Mouse (Mus musculus) MEL (cell line): ENCODE data around the gene Ncaph2. TPM values are rescaled to one million over a fixed set of nuclear protein-coding genes. Genes with fewer than 3 reads are reported as not detected.

ENCODE experiments used
- DNase-seq: peaks from one replicate; pipeline ENCODE4 v3.0.0; 2011; ENCODE audit warnings: low read depth, low spot score
- H3K27ac ChIP-seq: 2 replicates; pipeline ENCODE4 v1.5.1; 2012; ENCODE audit warnings: low read depth, mild to moderate bottlenecking, control low read depth, low read length, moderate library complexity; ENCODE audit not compliant: control insufficient read depth
- H3K27me3 ChIP-seq, 2 experiments: fragments of 150-350 bp in 1 of 2; sonication (generic) in 1 of 2; 2 replicates each; pipeline ENCODE4 v1.6.1; 2012; ENCODE audit warnings: low read length in 2 of 2, mild to moderate bottlenecking in 2 of 2, improper control_type of control experiment in 1 of 2, moderate library complexity in 1 of 2; ENCODE audit not compliant: insufficient read depth in 2 of 2, control insufficient read depth in 1 of 2
- H3K36me3 ChIP-seq, 2 experiments: 2 replicates each; pipeline ENCODE4 v1.6.1; 2012 to 2014; ENCODE audit warnings: low read length in 2 of 2, improper control_type of control experiment in 1 of 2, inconsistent platforms in 1 of 2, mild to moderate bottlenecking in 1 of 2; ENCODE audit not compliant: insufficient read depth in 2 of 2, control insufficient read depth in 1 of 2
- H3K4me1 ChIP-seq, 2 experiments: fragments of 150-350 bp in 1 of 2; sonication (generic) in 1 of 2; 2 replicates each; pipeline ENCODE4 v1.6.1; 2012; ENCODE audit warnings: low read length in 2 of 2, improper control_type of control experiment in 1 of 2, mild to moderate bottlenecking in 1 of 2; ENCODE audit not compliant: insufficient read depth in 2 of 2, control insufficient read depth in 1 of 2
- H3K4me3 ChIP-seq, 2 experiments: fragments of 150-350 bp in 1 of 2; sonication (generic) in 1 of 2; 2 replicates each; pipeline ENCODE4 v1.5.1; 2012; ENCODE audit warnings: low read depth in 2 of 2, low read length in 2 of 2, mild to moderate bottlenecking in 2 of 2, moderate library complexity in 2 of 2, control low read depth in 1 of 2, improper control_type of control experiment in 1 of 2; ENCODE audit not compliant: control insufficient read depth in 1 of 2, insufficient read depth in 1 of 2
- H3K79me2 ChIP-seq: 2 replicates; pipeline ENCODE4 v1.6.1; 2012; ENCODE audit warnings: mild to moderate bottlenecking, low read length, moderate library complexity; ENCODE audit not compliant: control insufficient read depth, poor library complexity, insufficient read depth
- H3K9ac ChIP-seq: 2 replicates; pipeline ENCODE4 v1.6.1; 2012; ENCODE audit warnings: low read depth, mild to moderate bottlenecking, control low read depth, low read length, moderate library complexity; ENCODE audit not compliant: control insufficient read depth, poor library complexity, severe bottlenecking
- H3K9me3 ChIP-seq: fragments of 150-350 bp; sonication (generic); replicated peaks from 2 replicates; pipeline ENCODE4 v1.6.1; 2012; ENCODE audit warnings: mild to moderate bottlenecking, low read length, improper control_type of control experiment, moderate library complexity; ENCODE audit not compliant: insufficient read depth
- E2F4 ChIP-seq: IDR thresholded peaks from 2 replicates; pipeline ENCODE4 v1.6.1; 2011; ENCODE audit warnings: low read depth, low read length, improper control_type of control experiment, borderline replicate concordance
- ELF1 ChIP-seq: IDR thresholded peaks from 2 replicates; pipeline ENCODE4 v1.6.1; 2014; ENCODE audit warnings: low read depth, mild to moderate bottlenecking, inconsistent platforms, low read length, improper control_type of control experiment, moderate library complexity
- EP300 ChIP-seq, 2 experiments: IDR thresholded peaks; 2 replicates each; pipeline ENCODE4 v1.6.1; 2011; ENCODE audit warnings: improper control_type of control experiment in 2 of 2, low read length in 2 of 2, low read depth in 1 of 2, mild to moderate bottlenecking in 1 of 2
- GABPA ChIP-seq: IDR thresholded peaks from 2 replicates; pipeline ENCODE4 v1.6.1; 2012; ENCODE audit warnings: low read depth, mild to moderate bottlenecking, inconsistent platforms, low read length, improper control_type of control experiment, moderate library complexity
- GATA1 ChIP-seq: IDR thresholded peaks from 2 replicates; pipeline ENCODE4 v1.6.1; 2011; ENCODE audit warnings: low read depth, low read length, improper control_type of control experiment
- MAX ChIP-seq: IDR thresholded peaks from 2 replicates; pipeline ENCODE4 v1.6.1; 2011; ENCODE audit warnings: low read length, improper control_type of control experiment
- MAZ ChIP-seq: IDR thresholded peaks from 2 replicates; pipeline ENCODE4 v1.6.1; 2012; ENCODE audit warnings: low read depth, mild to moderate bottlenecking, inconsistent platforms, low read length, improper control_type of control experiment
- MEF2A ChIP-seq: IDR thresholded peaks from 2 replicates; pipeline ENCODE4 v1.6.1; 2014; ENCODE audit warnings: low read depth, mild to moderate bottlenecking, inconsistent platforms, low read length, improper control_type of control experiment; ENCODE audit not compliant: poor library complexity, insufficient replicate concordance, severe bottlenecking; ENCODE audit errors: extremely low read depth
- MXI1 ChIP-seq: IDR thresholded peaks from 2 replicates; pipeline ENCODE4 v1.6.1; 2011; ENCODE audit warnings: mild to moderate bottlenecking, low read depth, low read length, improper control_type of control experiment
- MYB ChIP-seq: IDR thresholded peaks from 2 replicates; pipeline ENCODE4 v1.6.1; 2011; ENCODE audit warnings: mild to moderate bottlenecking, low read depth, low read length, improper control_type of control experiment
- POLR2A ChIP-seq, 2 experiments: IDR thresholded peaks; 2 replicates each; pipeline ENCODE4 v1.6.1; 2011 to 2012; ENCODE audit warnings: low read length in 2 of 2, mild to moderate bottlenecking in 2 of 2, control low read depth in 1 of 2, improper control_type of control experiment in 1 of 2, low read depth in 1 of 2, moderate library complexity in 1 of 2; ENCODE audit not compliant: control insufficient read depth in 1 of 2, insufficient read depth in 1 of 2, poor library complexity in 1 of 2
- RCOR1 ChIP-seq: IDR thresholded peaks from 2 replicates; pipeline ENCODE4 v1.6.1; 2012; ENCODE audit warnings: low read depth, mild to moderate bottlenecking, inconsistent platforms, low read length, improper control_type of control experiment
- UBTF ChIP-seq: IDR thresholded peaks from 2 replicates; pipeline ENCODE4 v1.6.1; 2012; ENCODE audit warnings: low read depth, mild to moderate bottlenecking, inconsistent platforms, low read length, improper control_type of control experiment, moderate library complexity, borderline replicate concordance; ENCODE audit not compliant: insufficient read depth
- USF1 ChIP-seq: IDR thresholded peaks from 2 replicates; pipeline ENCODE4 v1.6.1; 2014; ENCODE audit warnings: low read depth, mild to moderate bottlenecking, inconsistent platforms, low read length, improper control_type of control experiment, moderate library complexity
- ZMIZ1 ChIP-seq: IDR thresholded peaks from 2 replicates; pipeline ENCODE4 v1.6.1; 2012; ENCODE audit warnings: low read depth, mild to moderate bottlenecking, inconsistent platforms, low read length, improper control_type of control experiment, moderate library complexity
- polyA plus RNA-seq, 2 experiments: library from polyadenylated mRNA; stranded (reverse) in 1 of 2; unstranded in 1 of 2; fragments of >175 nt in 1 of 2; fragments of >200 nt in 1 of 2; gene quantifications; 2 replicates each; pipeline versions ENCODE4 v1.2.1 to v1.2.4; 2012; ENCODE audit warnings: low replicate concordance in 2 of 2, low read depth in 1 of 2; ENCODE audit not compliant: insufficient read length in 2 of 2, insufficient read depth in 1 of 2, missing spikeins in 1 of 2
- total RNA-seq: library from RNA; depleted of rRNA; stranded (reverse); fragments of 300-350 nt; gene quantifications from 2 replicates; pipeline ENCODE4 v1.2.3, GENCODE M21; 2012

Gene Ncaph2
- total and polyA plus RNA-seq, 3 experiments: 137 to 165 (median 160) TPM

DNA sequence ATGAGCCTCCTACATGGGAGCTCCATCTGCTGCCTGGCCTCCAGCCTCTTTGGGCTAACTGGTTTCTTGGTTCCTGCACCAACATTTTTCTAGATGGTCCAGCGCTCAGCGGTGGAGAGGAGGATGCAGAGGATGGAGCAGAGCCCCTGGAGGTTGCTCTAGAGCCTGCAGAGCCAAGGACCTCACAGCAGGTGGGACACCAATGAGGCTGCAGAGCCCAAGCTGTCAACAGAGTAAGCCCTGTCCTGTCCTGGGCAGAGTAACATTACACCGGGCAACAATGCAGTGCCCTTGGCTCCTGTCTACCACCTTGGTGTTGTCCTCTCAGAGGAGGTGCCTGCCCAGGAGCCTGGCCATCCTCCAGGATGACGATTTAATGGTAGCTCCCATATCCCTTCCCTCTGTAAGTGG is 9.6 kb downstream of the Ncaph2 start:
- peaks cover 0 to 13% of the 10 kb centered on the region in 2 experiments; a peak in 2 of 4 replicates for H3K36me3 ChIP-seq
- TF ChIP-seq RCOR1 (no peak), ZMIZ1 (no peak), POLR2A (IDR thresholded peaks at IDR 0.05; ENCODE audit: control insufficient read depth in 1 of 2, insufficient read depth in 1 of 2, low read depth in 1 of 2, low read length in 2 of 2, poor library complexity in 1 of 2) (no peak), MXI1 (no peak), EP300 (IDR thresholded peaks at IDR 0.05; ENCODE audit: low read depth in 1 of 2, low read length in 2 of 2) (no peak), GABPA (no peak), UBTF (no peak), GATA1 (no peak), E2F4 (no peak), USF1 (no peak), ELF1 (no peak), MEF2A (no peak), MAZ (no peak)
- TF ChIP-seq, all 39 proteins: peak for 0
- no peak for DNase-seq
- Histone ChIP-seq H3K79me2 (peaks cover 4% of the 10 kb centered on the region), H3K9ac (no peak overlapping the region), H3K4me1 (no peaks in the 10 kb centered on the region), H3K27me3 (no peaks in the 10 kb centered on the region), H3K9me3 (no peaks in the 10 kb centered on the region), H3K4me3 (no peak overlapping the region), H3K27ac (no peak overlapping the region)

DNA sequence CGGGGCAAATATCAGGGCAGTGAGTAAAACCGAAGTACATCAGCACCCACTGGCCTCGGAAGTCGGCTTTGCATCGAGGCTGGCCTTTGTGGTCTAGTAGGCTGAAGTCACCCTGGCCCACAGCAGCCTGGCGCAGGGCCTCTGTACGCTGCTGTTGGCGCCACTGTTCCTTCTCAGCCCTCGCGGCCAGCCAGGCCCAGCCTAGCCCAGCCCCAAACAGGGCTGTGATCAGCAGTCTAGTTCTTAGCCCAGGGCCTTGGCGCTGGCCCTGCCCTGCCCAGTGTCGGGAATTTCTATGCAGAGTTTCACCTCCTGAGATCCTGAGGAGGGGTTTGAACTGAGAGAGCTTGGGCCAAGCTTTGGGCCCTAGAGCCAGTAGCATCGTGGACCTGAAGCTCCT is 16.5 kb downstream of the Ncaph2 start:
- no peak for DNase-seq
- Histone ChIP-seq H3K36me3 (peaks cover 3 to 6% of the 10 kb centered on the region in 2 experiments; a peak in 3 of 4 replicates), H3K9me3 (no peaks in the 10 kb centered on the region), H3K4me3 (no peak overlapping the region; a peak in 1 of 4 replicates), H3K27me3 (no peaks in the 10 kb centered on the region), H3K9ac (no peak overlapping the region; the same call in 1 of the 2 replicates), H3K27ac (no peak overlapping the region), H3K79me2 (peaks cover 20% of the 10 kb centered on the region), H3K4me1 (0 out of 4 replicates have a peak, but pooled peaks cover 0 to 3% of the 10 kb centered on the region in 2 experiments)
- no peak for TF ChIP-seq MAX
- no peak for TF ChIP-seq MYB
- no peak; a peak in 1 of 4 replicates for TF ChIP-seq POLR2A (IDR thresholded peaks at IDR 0.05; ENCODE audit: control insufficient read depth in 1 of 2, insufficient read depth in 1 of 2, low read depth in 1 of 2, low read length in 2 of 2, poor library complexity in 1 of 2)
